ENCODE assay signal across 7 mouse cellular contexts in genomic region chr7:45154096-45154992, GRCm38 (mm10). TPM values are rescaled to one million over a fixed set of nuclear protein-coding genes. Genes with fewer than 3 reads are reported as not detected.
DNase-seq lines count a peak whose midpoint lies in the region; ATAC-seq and TF ChIP-seq lines count a peak whose summit lies in the region.

Gene Pih1d1 (plus strand): TSS chr7:45154303.
Gene Aldh16a1 (minus strand): TSS chr7:45154584.

- peaks cover 34% of the 10 kb centered on the region for H3K36me3 ChIP-seq in embryonic facial prominence, embryonic 10.5 days (replicated peaks)
- H3K36me3 ChIP-seq in intestine, postnatal 0 days (ENCODE audit: control insufficient read depth, insufficient read depth), result peaks cover 24% of the 10 kb centered on the region
- peaks cover 16% of the 10 kb centered on the region for H3K36me3 ChIP-seq in midbrain, embryonic 12.5 days
- 0 out of 2 replicates have a peak, but pooled peaks cover 2% of the 10 kb centered on the region for H3K36me3 ChIP-seq in small intestine, adult 2 months (ENCODE audit: control insufficient read depth, insufficient read depth, low read length)

- intact Hi-C loops in left cerebral cortex, postnatal 4 days (cut with DNase I), result no loop called here

- WGBS in embryonic facial prominence, embryonic 10.5 days, result 6% methylated on average over 69 of the region's 69 CpGs
- 3% methylated on average over 69 of the region's 69 CpGs for WGBS in intestine, postnatal 0 days
- 5% methylated on average over 69 of the region's 69 CpGs for WGBS in midbrain, embryonic 12.5 days
- 1% methylated on average over 69 of the region's 69 CpGs for WGBS in small intestine, adult 2 months

- H3K4me2 ChIP-seq in intestine, postnatal 0 days (replicated peaks; ENCODE audit: low read depth), result peak within 1 kb of the TSS; percentile 68
- H3K4me2 ChIP-seq in midbrain, embryonic 12.5 days (replicated peaks), result peak within 1 kb of the TSS; percentile 78

- H3K27ac ChIP-seq in embryonic facial prominence, embryonic 10.5 days (replicated peaks), result peak within 1 kb of the TSS; percentile 97
- H3K27ac ChIP-seq in intestine, postnatal 0 days (ENCODE audit: low read depth, low read length), result peak within 1 kb of the TSS; percentile 94
- H3K27ac ChIP-seq in midbrain, embryonic 12.5 days (replicated peaks), result peak within 1 kb of the TSS; percentile 93
- peak within 1 kb of the TSS; percentile 93 for H3K27ac ChIP-seq in small intestine, adult 2 months (ENCODE audit: insufficient read depth, low read depth, low read length)

- H3K9ac ChIP-seq in intestine, postnatal 0 days (ENCODE audit: low read depth, low read length), result peak within 1 kb of the TSS; percentile 85
- peak within 1 kb of the TSS; percentile 86 for H3K9ac ChIP-seq in midbrain, embryonic 12.5 days (replicated peaks)

- no peaks in the 10 kb centered on the region for H3K9me3 ChIP-seq in embryonic facial prominence, embryonic 10.5 days
- no peaks in the 10 kb centered on the region for H3K9me3 ChIP-seq in intestine, postnatal 0 days (ENCODE audit: control insufficient read depth)
- H3K9me3 ChIP-seq in midbrain, embryonic 12.5 days, result no peaks in the 10 kb centered on the region

- H3K4me3 ChIP-seq in embryonic facial prominence, embryonic 10.5 days, result peak within 1 kb of the TSS; percentile 73
- H3K4me3 ChIP-seq in intestine, postnatal 0 days (ENCODE audit: low read depth, low read length), result peak within 1 kb of the TSS; percentile 72
- H3K4me3 ChIP-seq in midbrain, embryonic 12.5 days, result peak within 1 kb of the TSS; percentile 69
- H3K4me3 ChIP-seq in small intestine, adult 2 months (ENCODE audit: low read depth, low read length), result peak within 1 kb of the TSS; percentile 71

- peak; percentile 97 for DNase-seq in adrenal gland, postnatal 10 days
- peak; percentile 98 for DNase-seq in embryonic facial prominence, embryonic 10.5 days (ENCODE audit: low spot score)
- no peak for DNase-seq in gonadal fat pad, adult 2 months (ENCODE audit: low read depth)
- DNase-seq in left cerebral cortex, postnatal 4 days, result peak; percentile 99

- ATAC-seq in intestine, postnatal 0 days, result peak; percentile 92
- peak; percentile 94 for ATAC-seq in midbrain, embryonic 12.5 days (ENCODE audit: low FRiP score, low read depth)

- no peaks in the 10 kb centered on the region for H3K27me3 ChIP-seq in embryonic facial prominence, embryonic 10.5 days (replicated peaks; ENCODE audit: low read depth, poor library complexity, severe bottlenecking)
- H3K27me3 ChIP-seq in intestine, postnatal 0 days (replicated peaks; ENCODE audit: control insufficient read depth, insufficient read depth, low read length), result no peaks in the 10 kb centered on the region
- H3K27me3 ChIP-seq in midbrain, embryonic 12.5 days, result no peaks in the 10 kb centered on the region
- H3K27me3 ChIP-seq in small intestine, adult 2 months (ENCODE audit: control insufficient read depth, insufficient read depth, low read length), result no peaks in the 10 kb centered on the region

- TF ChIP-seq CTCF in intestine, postnatal 0 days (IDR thresholded peaks at IDR 0.05; ENCODE audit: low read depth), result peak; percentile 77
- TF ChIP-seq CTCF in small intestine, adult 2 months (IDR thresholded peaks at IDR 0.05; ENCODE audit: extremely low read depth, insufficient read length, insufficient replicate concordance, low read depth, low read length), result peak; percentile 52

- H3K4me1 ChIP-seq in embryonic facial prominence, embryonic 10.5 days, result peaks cover 40% of the 10 kb centered on the region
- peaks cover 8% of the 10 kb centered on the region; the same call in 1 of the 2 replicates for H3K4me1 ChIP-seq in intestine, postnatal 0 days (replicated peaks; ENCODE audit: control insufficient read depth, insufficient read depth, low read length)
- peaks cover 22% of the 10 kb centered on the region for H3K4me1 ChIP-seq in midbrain, embryonic 12.5 days
- H3K4me1 ChIP-seq in small intestine, adult 2 months (ENCODE audit: control insufficient read depth, insufficient read depth, insufficient read length, low read length), result peaks cover 7% of the 10 kb centered on the region

- peak; percentile 97 for TF ChIP-seq POLR2A in small intestine, adult 2 months (IDR thresholded peaks at IDR 0.05; ENCODE audit: low read depth, low read length)

RNA-seq across cellular contexts. Expression of gene Pih1d1, which starts in this region (rescaled TPM):
- total RNA-seq in adrenal gland, postnatal 10 days (2021), result 10 to 100 TPM; 59.0 to 68.5 TPM
- 99.6 and 103 TPM in 2 replicates for polyA plus RNA-seq in embryonic facial prominence, embryonic 10.5 days (2016; fragmentation: Nextera tagmentation; extraction: Ambion mirVana)
- 52.4 and 58.1 TPM in 2 replicates for polyA plus RNA-seq in gonadal fat pad, adult 2 months (2012; rRNA removed)
- polyA plus RNA-seq in intestine, postnatal 0 days (2015; fragmentation: Nextera tagmentation; extraction: Ambion mirVana), result 63.6 and 64.7 TPM in 2 replicates
- total RNA-seq in left cerebral cortex, postnatal 4 days (2021), result 100 to 1,000 TPM; 100 to 101 TPM
- 92.3 and 103 TPM in 2 replicates for polyA plus RNA-seq in midbrain, embryonic 12.5 days (2016; fragmentation: Nextera tagmentation; extraction: Ambion mirVana)
- 25.3 and 48.5 TPM in 2 replicates for polyA plus RNA-seq in small intestine, adult 2 months (2012; rRNA removed)

RNA-seq across cellular contexts. Expression of gene Aldh16a1, which starts in this region (rescaled TPM):
- 10 to 100 TPM; 50.6 to 68.2 TPM for total RNA-seq in adrenal gland, postnatal 10 days (2021)
- polyA plus RNA-seq in embryonic facial prominence, embryonic 10.5 days (2016; fragmentation: Nextera tagmentation; extraction: Ambion mirVana), result 65.3 and 71.7 TPM in 2 replicates
- 33.3 and 38.5 TPM in 2 replicates for polyA plus RNA-seq in gonadal fat pad, adult 2 months (2012; rRNA removed)
- 86.8 and 102 TPM in 2 replicates for polyA plus RNA-seq in intestine, postnatal 0 days (2015; fragmentation: Nextera tagmentation; extraction: Ambion mirVana)
- total RNA-seq in left cerebral cortex, postnatal 4 days (2021), result 10 to 100 TPM; 16.7 to 16.9 TPM
- 38.0 and 39.4 TPM in 2 replicates for polyA plus RNA-seq in midbrain, embryonic 12.5 days (2016; fragmentation: Nextera tagmentation; extraction: Ambion mirVana)
- 133 and 253 TPM in 2 replicates for polyA plus RNA-seq in small intestine, adult 2 months (2012; rRNA removed)
